Mouse (Mus musculus) stomach, postnatal 0 days (tissue): ENCODE data around the gene Tep1. TPM values are rescaled to one million over a fixed set of nuclear protein-coding genes. Genes with fewer than 3 reads are reported as not detected.

ENCODE experiments used
- ATAC-seq: fragments of 200-750 bp; cut with Nextera tagmentation; 2 replicates; pipeline ENCODE4 v1.8.0; 2017; ENCODE audit not compliant: low FRiP score, low TSS enrichment
- DNase-seq: peaks from one replicate; pipeline ENCODE4 v3.0.0-alpha.2; 2016; ENCODE audit warnings: low spot score
- H3K27ac ChIP-seq: fragments of 300-500 bp; sonication (generic); replicated peaks from 2 replicates; pipeline ENCODE4 v1.5.1; 2014; ENCODE audit warnings: mild to moderate bottlenecking, control low read depth
- H3K27me3 ChIP-seq: fragments of 300-500 bp; sonication (generic); 2 replicates; pipeline ENCODE4 v1.6.1; 2014; ENCODE audit warnings: low read length; ENCODE audit not compliant: control insufficient read depth, insufficient read depth
- H3K36me3 ChIP-seq: fragments of 300-500 bp; sonication (generic); 2 replicates; pipeline ENCODE4 v1.6.1; 2014; ENCODE audit warnings: low read length, mixed read lengths; ENCODE audit not compliant: control insufficient read depth, insufficient read depth
- H3K4me1 ChIP-seq: fragments of 300-500 bp; sonication (generic); replicated peaks from 2 replicates; pipeline ENCODE4 v1.6.1; 2014; ENCODE audit warnings: antibody characterized with exemption; ENCODE audit not compliant: control insufficient read depth, insufficient read depth
- H3K4me2 ChIP-seq: fragments of 300-500 bp; sonication (generic); replicated peaks from 2 replicates; pipeline ENCODE4 v1.6.1; 2014; ENCODE audit warnings: low read depth, mild to moderate bottlenecking, control low read depth, moderate library complexity
- H3K4me3 ChIP-seq: fragments of 300-500 bp; sonication (generic); 2 replicates; pipeline ENCODE4 v1.5.1; 2014; ENCODE audit warnings: low read depth, low read length, control low read depth
- H3K9ac ChIP-seq: fragments of 300-500 bp; sonication (generic); 2 replicates; pipeline ENCODE4 v1.6.1; 2014; ENCODE audit warnings: mild to moderate bottlenecking, low read length, control low read depth, mixed read lengths
- H3K9me3 ChIP-seq: fragments of 300-500 bp; sonication (generic); 2 replicates; pipeline ENCODE4 v1.6.1; 2016; ENCODE audit warnings: low read length; ENCODE audit not compliant: control insufficient read depth
- CTCF ChIP-seq: IDR thresholded peaks from 2 replicates; pipeline ENCODE4 v1.5.1; 2016; ENCODE audit warnings: antibody characterized with exemption, low read depth, mild to moderate bottlenecking, moderate library complexity
- EP300 ChIP-seq: optimal IDR thresholded peaks from 2 replicates; pipeline ENCODE3; 2016; ENCODE audit warnings: antibody characterized with exemption
- WGBS: fragments of 180-500 bp; shearing (Covaris S2); extraction: QIAGEN DNeasy Blood & Tissue Kit; methylation state at CpG from one replicate; pipeline ENCODE4 v1.1.7; 2014; 5-methylcytosine and 5-hydroxymethylcytosine counted together
- polyA plus RNA-seq: library from polyadenylated mRNA; unstranded; fragments of >200 nt; fragmentation: Nextera tagmentation; extraction: Ambion mirVana; gene quantifications from 2 replicates; pipeline ENCODE4 v1.2.1, GENCODE M21; 2015

Tep1 gene
- polyA plus RNA-seq, 1 experiment from 2014 or later: 7.8 TPM

- H3K4me2 ChIP-seq: no peak overlapping the region
- no peaks in the 10 kb centered on the region for H3K36me3 ChIP-seq
- ATAC-seq: no peak
- no peak for DNase-seq
- H3K4me3 ChIP-seq: no peak overlapping the region
- TF ChIP-seq EP300 (no peak), CTCF (no peak)
- H3K9ac ChIP-seq: no peak overlapping the region
- H3K27ac ChIP-seq: no peak overlapping the region
- H3K9me3 ChIP-seq: no peaks in the 10 kb centered on the region
- no peaks in the 10 kb centered on the region for H3K27me3 ChIP-seq
- H3K4me1 ChIP-seq: 0 out of 2 replicates have a peak, but pooled peaks cover 3% of the 10 kb centered on the region
Observed at GRCm38 (mm10) chr14:50895407-50895806, 25.0 kb upstream of the Tep1 start.

- no peak overlapping the region for H3K4me3 ChIP-seq
- H3K27ac ChIP-seq: no peak overlapping the region
- DNase-seq (no peak), ATAC-seq (no peak)
- no peaks in the 10 kb centered on the region for H3K36me3 ChIP-seq
- H3K27me3 ChIP-seq: no peaks in the 10 kb centered on the region
- no peaks in the 10 kb centered on the region for H3K9me3 ChIP-seq
- 0 out of 2 replicates have a peak, but pooled peaks cover 3% of the 10 kb centered on the region for H3K4me1 ChIP-seq
- no peak overlapping the region for H3K9ac ChIP-seq
- TF ChIP-seq CTCF (no peak), EP300 (no peak)
- WGBS: 61% methylated on average over 22 of the region's 22 CpGs
- H3K4me2 ChIP-seq: no peak overlapping the region
Observed at GRCm38 (mm10) chr14:50892541-50893459, 22.4 kb upstream of the Tep1 start.

DNA sequence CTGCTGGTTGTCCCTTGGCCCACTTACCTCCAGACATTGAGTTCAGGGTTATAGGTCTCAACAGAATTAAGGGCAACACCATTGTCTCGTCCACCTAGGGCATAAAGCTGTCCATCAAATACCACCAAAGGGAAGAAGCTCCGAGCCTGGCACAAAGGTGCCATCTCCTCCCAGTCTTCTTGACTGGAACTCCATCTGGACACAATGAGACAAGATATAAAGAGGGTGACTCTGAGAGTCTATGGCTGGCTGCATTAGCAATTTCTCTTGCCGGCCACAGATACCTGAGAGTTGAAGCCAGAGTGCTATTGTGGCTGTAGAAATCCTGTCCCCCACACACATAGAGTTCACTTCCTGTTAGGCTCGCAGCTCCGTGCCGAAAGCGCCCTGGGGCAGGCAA lies 21.7 kb upstream of the Tep1 start:
- DNase-seq (no peak), ATAC-seq (no peak)
- no peaks in the 10 kb centered on the region for H3K9me3 ChIP-seq
- no peaks in the 10 kb centered on the region for H3K36me3 ChIP-seq
- H3K27me3 ChIP-seq: no peaks in the 10 kb centered on the region
- H3K4me2 ChIP-seq: no peak overlapping the region
- 74% methylated on average over 7 of the region's 7 CpGs for WGBS
- TF ChIP-seq EP300 (no peak), CTCF (no peak)
- H3K9ac ChIP-seq: no peak overlapping the region
- H3K4me3 ChIP-seq: no peak overlapping the region
- H3K4me1 ChIP-seq: 0 out of 2 replicates have a peak, but pooled peaks cover 3% of the 10 kb centered on the region
- no peak overlapping the region for H3K27ac ChIP-seq

DNA sequence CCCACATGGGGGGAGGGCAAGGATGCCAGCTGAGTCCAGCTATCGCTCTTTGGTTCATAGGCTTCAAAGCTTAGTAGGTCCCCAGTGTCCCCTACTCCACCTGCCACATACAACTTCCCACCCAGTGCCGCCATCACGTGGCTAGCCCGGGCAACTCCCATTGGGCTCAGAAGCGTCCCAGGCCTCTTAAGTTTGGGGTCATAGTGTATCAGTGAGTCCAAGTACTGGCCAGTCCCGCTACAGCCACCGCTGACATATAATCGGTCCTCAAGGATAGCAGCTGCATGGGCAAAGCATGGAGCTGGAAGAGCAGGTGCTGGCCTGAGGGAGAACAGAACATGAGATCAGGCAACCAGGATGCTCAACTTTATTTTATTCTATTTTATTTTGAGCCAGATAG lies 21.3 kb upstream of the Tep1 start:
- ATAC-seq (no peak), DNase-seq (no peak)
- H3K27ac ChIP-seq: no peak overlapping the region
- no peaks in the 10 kb centered on the region for H3K27me3 ChIP-seq
- H3K36me3 ChIP-seq: no peaks in the 10 kb centered on the region
- no peak overlapping the region for H3K4me2 ChIP-seq
- TF ChIP-seq EP300 (no peak), CTCF (no peak)
- H3K9me3 ChIP-seq: no peaks in the 10 kb centered on the region
- H3K4me1 ChIP-seq: 0 out of 2 replicates have a peak, but pooled peaks cover 3% of the 10 kb centered on the region
- WGBS: 94% methylated on average over 8 of the region's 8 CpGs
- H3K9ac ChIP-seq: no peak overlapping the region
- no peak overlapping the region for H3K4me3 ChIP-seq

- H3K9ac ChIP-seq: no peak overlapping the region
- H3K9me3 ChIP-seq: no peaks in the 10 kb centered on the region
- no peak for DNase-seq
- no peak overlapping the region for H3K4me2 ChIP-seq
- no peaks in the 10 kb centered on the region for H3K27me3 ChIP-seq
- WGBS: 86% methylated on average over 6 of the region's 6 CpGs
- H3K4me1 ChIP-seq: no peaks in the 10 kb centered on the region
- H3K36me3 ChIP-seq: no peaks in the 10 kb centered on the region
- TF ChIP-seq EP300 (no peak), CTCF (no peak)
- H3K27ac ChIP-seq: no peak overlapping the region
- H3K4me3 ChIP-seq: no peak overlapping the region
- no peak for ATAC-seq
Observed at GRCm38 (mm10) chr14:50876236-50876950, 6.0 kb upstream of the Tep1 start.
